Mouse (Mus musculus) layer of hippocampus, postnatal 36 days (tissue): ENCODE data around the gene Pde6c. TPM values are rescaled to one million over a fixed set of nuclear protein-coding genes. Genes with fewer than 3 reads are reported as not detected.

Source experiments
- DNase-seq, 2 experiments: peaks; one replicate each; pipeline ENCODE4 v3.0.0; 2022
- total RNA-seq, 2 experiments: library from RNA; stranded (reverse); gene quantifications; 2 replicates each; pipeline ENCODE4 v1.2.3; 2021

Gene Pde6c
- not detected for total RNA-seq

DNA sequence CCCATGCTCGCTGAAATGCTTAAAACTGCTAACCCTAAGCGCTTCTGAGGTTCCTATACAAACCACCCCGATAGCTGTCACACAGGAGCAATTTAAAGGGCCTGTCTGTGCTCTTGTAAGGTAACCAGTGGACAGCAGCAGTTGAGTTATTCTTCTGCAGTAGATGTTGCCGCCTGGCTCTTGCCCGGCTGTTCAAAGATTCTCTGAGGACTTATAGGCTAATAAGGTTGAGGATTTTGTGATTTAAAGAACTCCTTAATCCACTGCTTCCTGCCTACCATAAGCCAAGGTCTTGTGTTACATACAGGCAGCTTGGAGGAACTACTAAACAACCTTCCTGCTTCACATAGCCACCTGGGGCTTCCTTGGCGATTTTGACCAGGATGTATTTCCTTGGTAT lies at the start of gene Pde6c:
Pde6c (plus strand) TSS at position 301 of the 400 bp plus-strand sequence.
- no peak for DNase-seq

DNA sequence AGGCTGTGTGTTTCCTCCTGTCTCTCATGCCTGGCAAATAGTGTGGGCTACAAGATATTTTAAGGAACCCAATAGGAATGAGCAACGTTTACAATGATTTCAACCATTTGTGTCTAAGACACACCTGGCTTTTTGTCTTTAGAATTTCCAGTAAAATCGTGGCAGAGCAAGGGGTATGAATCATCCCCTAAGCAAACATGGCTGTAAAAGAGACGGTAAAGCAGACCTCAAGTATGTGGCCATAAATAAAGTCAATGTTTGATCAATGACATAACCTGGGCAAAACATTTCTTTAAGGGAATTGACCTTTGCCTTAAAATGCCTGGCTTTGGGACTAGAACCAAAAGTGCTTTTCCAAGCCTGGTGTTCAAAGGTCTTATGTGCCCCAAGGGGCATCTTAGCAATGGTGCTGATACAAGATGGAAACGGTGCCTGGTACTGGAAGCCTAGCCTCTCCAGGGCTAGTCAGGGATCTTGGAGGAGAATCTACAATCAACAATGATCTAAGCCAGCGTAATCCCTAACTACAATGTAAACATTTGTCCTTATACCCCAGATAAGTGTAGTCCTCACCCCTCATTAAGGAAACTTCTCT lies 49.6 kb upstream of the Pde6c start:
- DNase-seq: no peak

- no peak for DNase-seq
Measured at GRCm38 (mm10) chr19:38085841-38086240, 46.7 kb upstream of the Pde6c start.

GRCm38 (mm10) chr19:38086948-38087551 lies 45.5 kb upstream of the Pde6c start:
- peak in 1 of 2 experiments; percentile 11 for DNase-seq

DNA sequence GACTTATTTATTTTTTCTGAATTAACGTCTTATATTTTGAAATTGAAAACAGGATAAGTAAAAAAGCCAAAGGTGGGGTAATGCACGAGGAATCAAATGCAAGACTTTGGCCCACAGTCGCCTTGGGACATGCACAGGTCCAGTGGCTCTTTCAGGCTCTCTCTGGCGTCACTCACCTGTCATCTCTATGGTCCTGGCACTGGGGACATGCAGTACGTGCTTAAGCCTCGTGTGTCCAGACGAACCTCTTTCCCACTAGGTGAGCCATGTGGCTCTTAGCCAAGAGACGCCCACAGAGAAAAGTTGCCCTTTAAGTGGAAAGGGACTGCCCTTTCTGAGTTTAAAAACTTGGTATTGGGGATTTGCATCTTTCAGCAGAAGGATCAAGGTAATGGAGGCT lies 43.2 kb upstream of the Pde6c start:
- DNase-seq: no peak

GRCm38 (mm10) chr19:38091512-38091985 lies 41.0 kb upstream of the Pde6c start:
- no peak for DNase-seq

DNA sequence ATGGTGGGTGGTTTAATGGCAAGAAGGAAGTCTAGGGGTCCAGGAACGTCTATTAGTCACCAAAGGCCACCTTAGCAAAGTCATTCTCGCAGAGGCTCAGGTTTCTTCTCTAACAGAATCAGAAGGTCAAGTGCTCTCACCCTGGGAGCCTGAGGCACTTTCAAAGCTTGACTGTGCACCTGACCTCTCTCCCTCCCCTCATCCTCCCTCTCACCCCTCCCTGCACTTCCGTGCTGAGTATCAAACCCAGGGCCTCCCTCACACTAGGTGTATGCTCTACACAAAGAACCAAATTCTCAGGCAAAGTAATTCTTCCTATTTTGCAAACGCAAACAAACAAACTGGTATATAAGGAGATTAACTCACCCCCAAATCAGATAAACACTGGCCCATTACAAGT lies 36.4 kb upstream of the Pde6c start:
- no peak for DNase-seq

DNA sequence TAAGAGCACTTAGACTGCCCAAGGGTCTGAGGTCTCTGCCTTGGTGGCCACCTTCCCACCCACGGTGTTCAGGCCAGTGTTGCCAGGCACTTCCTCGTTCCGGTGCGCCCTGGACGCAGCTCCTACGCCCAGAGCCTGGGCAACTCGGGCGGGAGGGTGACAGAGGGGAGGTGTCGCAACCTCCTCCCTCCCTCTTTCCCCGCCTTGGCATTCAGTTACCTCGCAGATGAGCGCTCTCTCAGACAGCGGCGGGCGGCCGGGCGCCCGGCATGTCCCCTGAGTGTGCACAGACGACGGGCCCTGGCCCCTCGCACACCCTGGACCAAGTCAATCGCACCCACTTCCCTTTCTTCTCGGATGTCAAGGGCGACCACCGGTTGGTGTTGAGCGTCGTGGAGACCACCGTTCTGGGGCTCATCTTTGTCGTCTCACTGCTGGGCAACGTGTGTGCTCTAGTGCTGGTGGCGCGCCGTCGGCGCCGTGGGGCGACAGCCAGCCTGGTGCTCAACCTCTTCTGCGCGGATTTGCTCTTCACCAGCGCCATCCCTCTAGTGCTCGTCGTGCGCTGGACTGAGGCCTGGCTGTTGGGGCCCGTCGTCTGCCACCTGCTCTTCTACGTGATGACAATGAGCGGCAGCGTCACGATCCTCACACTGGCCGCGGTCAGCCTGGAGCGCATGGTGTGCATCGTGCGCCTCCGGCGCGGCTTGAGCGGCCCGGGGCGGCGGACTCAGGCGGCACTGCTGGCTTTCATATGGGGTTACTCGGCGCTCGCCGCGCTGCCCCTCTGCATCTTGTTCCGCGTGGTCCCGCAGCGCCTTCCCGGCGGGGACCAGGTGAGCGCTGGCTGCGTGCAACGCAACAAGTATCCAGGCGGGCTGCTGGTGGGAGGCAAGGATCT lies 35.5 kb upstream of the Pde6c start, which contains the start of gene Ffar4:
Ffar4 (plus strand) TSS at position 214 of the 901 bp plus-strand sequence.
- DNase-seq: no peak

GRCm38 (mm10) chr19:38107871-38108270 lies 24.7 kb upstream of the Pde6c start:
- no peak for DNase-seq

- DNase-seq: no peak
Measured at GRCm38 (mm10) chr19:38109506-38110242, 22.9 kb upstream of the Pde6c start.

- no peak for DNase-seq
Measured at GRCm38 (mm10) chr19:38111056-38111455, 21.5 kb upstream of the Pde6c start.

- DNase-seq: no peak
Measured at GRCm38 (mm10) chr19:38112575-38112974, 20.0 kb upstream of the Pde6c start.

DNA sequence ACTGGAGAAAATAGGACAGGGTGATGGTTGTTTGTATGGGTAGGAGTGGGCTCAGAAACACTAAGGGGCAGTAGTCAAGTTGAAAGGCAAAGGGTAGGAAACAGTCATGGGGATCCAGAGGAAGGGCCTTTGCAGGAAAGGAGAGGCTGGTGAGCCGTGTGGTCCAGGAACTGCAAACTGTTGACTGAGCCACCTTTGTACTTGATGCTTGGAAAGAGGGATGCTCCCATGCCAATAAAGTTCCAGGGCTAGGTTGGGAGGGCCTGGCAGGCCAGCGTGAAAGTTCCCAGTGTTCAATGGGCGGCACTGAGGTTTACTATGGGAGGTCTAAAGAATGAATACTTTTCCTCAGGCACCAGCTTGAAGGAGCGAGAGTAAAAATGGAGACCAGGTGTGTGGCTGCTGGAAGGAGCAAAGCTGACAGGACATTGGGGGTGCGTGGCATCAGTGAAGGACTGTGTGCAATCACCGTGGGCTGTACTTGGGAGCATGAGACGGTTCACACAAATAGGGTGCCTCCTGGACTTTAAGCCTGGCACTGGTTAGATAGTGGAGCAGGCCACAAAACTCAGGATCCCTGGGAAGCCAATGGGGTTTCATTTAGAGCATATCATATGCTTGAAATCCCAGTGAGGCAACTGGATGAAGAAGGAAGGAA lies 17.6 kb upstream of the Pde6c start:
- no peak for DNase-seq

- DNase-seq: no peak
Measured at GRCm38 (mm10) chr19:38120123-38120760, 12.3 kb upstream of the Pde6c start.

GRCm38 (mm10) chr19:38123921-38124320 lies 8.7 kb upstream of the Pde6c start:
- no peak for DNase-seq

DNA sequence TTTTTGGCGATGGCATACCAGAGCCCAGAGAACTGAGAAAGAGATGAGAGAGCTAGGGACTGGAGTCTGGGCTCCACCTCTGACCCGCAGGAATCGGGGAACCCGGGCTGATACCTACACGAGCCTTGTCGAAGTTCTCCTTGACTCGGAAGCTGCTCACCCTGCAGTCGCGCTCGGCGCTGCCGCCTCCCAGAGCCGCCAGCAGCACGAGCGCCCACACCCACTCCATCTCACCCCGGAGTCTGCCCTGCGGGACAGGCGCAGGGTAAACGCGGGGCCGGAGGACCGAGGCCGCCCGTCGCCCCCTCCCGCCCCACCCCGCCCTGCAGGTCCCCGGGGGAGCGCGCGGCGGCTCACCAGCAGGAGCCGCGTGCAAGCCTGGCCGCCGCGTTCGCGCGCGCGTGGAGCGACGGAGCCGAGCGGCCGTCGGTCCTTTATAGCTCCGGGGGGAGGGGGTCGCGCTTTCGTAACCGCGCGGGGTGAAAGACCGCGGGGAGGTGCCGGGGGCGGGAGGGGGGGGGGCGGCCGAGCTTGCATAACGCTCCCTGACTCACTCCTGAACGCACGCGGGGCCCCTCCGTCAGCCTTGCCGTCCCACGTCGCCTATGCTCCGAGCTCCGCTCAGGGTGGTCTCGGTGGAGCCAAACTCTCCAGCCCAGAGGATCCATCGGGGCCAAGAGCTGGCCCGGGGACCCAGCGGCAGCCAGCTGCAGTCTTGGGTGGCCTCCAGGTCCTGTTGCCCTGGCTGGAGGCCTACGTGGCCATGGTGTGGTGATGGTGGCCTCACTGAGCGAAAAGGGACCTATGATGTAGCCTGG lies 8.0 kb upstream of the Pde6c start:
- DNase-seq: peak in 1 of 2 experiments; percentile 4

DNA sequence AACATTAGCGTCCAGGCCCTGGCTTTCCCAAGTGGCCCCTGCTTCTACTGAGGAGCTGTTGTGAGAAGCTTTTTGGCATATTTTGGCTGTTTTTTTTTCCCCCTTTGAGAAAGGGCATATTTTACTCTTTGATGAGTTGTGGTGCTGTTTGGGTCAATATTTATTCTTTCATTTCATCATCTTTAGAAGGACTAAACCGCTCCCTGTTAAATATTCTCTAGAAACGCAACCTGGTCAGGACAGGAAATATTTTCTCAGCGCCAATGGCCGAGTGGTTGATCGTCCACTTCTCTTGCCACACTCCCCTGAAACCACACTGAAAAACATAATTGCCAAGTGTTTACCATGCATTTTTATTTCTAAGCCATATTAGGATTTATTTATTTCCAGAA lies 7.4 kb upstream of the Pde6c start, which contains the start of gene Rbp4:
Rbp4 (minus strand) TSS at position 63 of the 392 bp plus-strand sequence.
- DNase-seq: no peak

GRCm38 (mm10) chr19:38126656-38127055 lies 5.9 kb upstream of the Pde6c start:
- DNase-seq: no peak

- DNase-seq: no peak
Measured at GRCm38 (mm10) chr19:38133986-38134385, 1.4 kb downstream of the Pde6c start.

GRCm38 (mm10) chr19:38134806-38135205 lies 2.2 kb downstream of the Pde6c start:
- no peak for DNase-seq
